Mouse (Mus musculus) embryonic facial prominence, embryonic 15.5 days (tissue): ENCODE measurements around the gene Serpinb1c. TPM values are rescaled to one million over a fixed set of nuclear protein-coding genes. Genes with fewer than 3 reads are reported as not detected.
"Not testable (repeated sequence)": the region's sequence is repeated elsewhere in the genome, so short reads cannot be mapped to it uniquely, and the experiment has no call there.

Experiments used
- ATAC-seq: fragments of 200-750 bp; cut with Nextera tagmentation; 2 replicates; pipeline ENCODE4 v1.8.0; 2017; ENCODE audit warnings: low read depth, moderate TSS enrichment; ENCODE audit not compliant: insufficient number of reproducible peaks, low FRiP score, low TSS enrichment
- H3K27ac ChIP-seq: fragments of 300-500 bp; sonication (generic); replicated peaks from 2 replicates; pipeline ENCODE4 v1.5.1; 2015; ENCODE audit warnings: mild to moderate bottlenecking, inconsistent platforms
- H3K27me3 ChIP-seq: fragments of 300-500 bp; sonication (generic); 2 replicates; pipeline ENCODE4 v1.6.1; 2015; ENCODE audit warnings: inconsistent platforms
- H3K36me3 ChIP-seq: fragments of 300-500 bp; sonication (generic); 2 replicates; pipeline ENCODE4 v1.6.1; 2015; ENCODE audit warnings: mild to moderate bottlenecking, inconsistent platforms
- H3K4me1 ChIP-seq: fragments of 300-500 bp; sonication (generic); 2 replicates; pipeline ENCODE4 v1.6.1; 2015; ENCODE audit warnings: inconsistent platforms
- H3K4me2 ChIP-seq: fragments of 300-500 bp; sonication (generic); replicated peaks from 2 replicates; pipeline ENCODE4 v1.6.1; 2015; ENCODE audit warnings: mild to moderate bottlenecking, inconsistent platforms
- H3K4me3 ChIP-seq: fragments of 300-500 bp; sonication (generic); replicated peaks from 2 replicates; pipeline ENCODE4 v1.5.1; 2015; ENCODE audit warnings: mild to moderate bottlenecking, inconsistent platforms
- H3K9ac ChIP-seq: fragments of 300-500 bp; sonication (generic); 2 replicates; pipeline ENCODE4 v1.6.1; 2015; ENCODE audit warnings: inconsistent platforms
- H3K9me3 ChIP-seq: fragments of 300-500 bp; sonication (generic); replicated peaks from 2 replicates; pipeline ENCODE4 v1.6.1; 2016; ENCODE audit warnings: inconsistent platforms
- WGBS: fragments of 180-500 bp; shearing (Covaris S2); methylation state at CpG from one replicate; pipeline ENCODE4 v1.1.7; 2015; 5-methylcytosine and 5-hydroxymethylcytosine counted together
- polyA plus RNA-seq: library from polyadenylated mRNA; unstranded; fragments of >200 nt; fragmentation: Nextera tagmentation; extraction: Ambion mirVana; gene quantifications from 2 replicates; pipeline ENCODE4 v1.2.1, GENCODE M21; 2015

Gene Serpinb1c
- polyA plus RNA-seq, 1 experiment from 2014 or later = not detected

DNA sequence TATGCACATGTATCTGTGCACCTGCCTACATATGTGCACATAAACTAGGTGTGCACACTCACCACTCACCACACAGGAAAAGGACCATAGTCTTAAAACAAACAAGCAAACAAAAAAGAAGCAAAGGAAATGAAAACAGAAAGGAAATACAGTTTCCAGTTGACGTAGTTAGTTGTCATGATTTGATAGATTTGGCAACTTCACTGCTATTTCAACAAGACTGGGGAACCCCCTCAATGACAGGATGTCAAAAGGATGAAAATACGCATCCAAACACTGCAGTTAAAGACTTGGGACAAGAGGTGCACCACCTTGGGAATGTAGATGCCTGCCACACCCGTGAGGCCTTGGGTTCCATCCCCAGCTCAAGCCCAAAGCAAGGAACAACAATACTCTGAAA, 33.5 kb downstream of the Serpinb1c start:
- not testable (repeated sequence) for ATAC-seq
- WGBS = 62% methylated on average over 3 of the region's 3 CpGs

DNA sequence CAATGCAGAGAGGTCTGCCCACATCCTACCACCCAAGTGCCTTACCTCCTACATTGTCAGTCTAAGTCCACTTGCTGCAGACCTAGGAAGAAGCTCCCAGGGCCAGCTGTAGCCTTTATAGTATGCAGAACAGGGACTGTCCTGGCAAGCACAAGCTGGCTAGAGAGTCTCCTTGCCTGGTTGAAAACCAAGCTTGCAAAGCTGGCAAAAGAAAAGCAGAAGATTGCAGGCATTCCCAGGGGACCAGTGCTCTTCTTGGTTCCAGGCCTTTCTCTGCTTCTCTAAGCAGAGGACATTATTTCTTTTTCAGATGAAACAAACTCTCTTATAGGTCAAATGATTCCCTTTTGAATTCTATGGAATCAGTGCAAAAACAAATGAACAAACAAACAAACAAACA, 34.6 kb downstream of the Serpinb1c start:
- Histone ChIP-seq H3K9me3 (no peaks in the 10 kb centered on the region), H3K36me3 (no peaks in the 10 kb centered on the region), H3K4me1 (no peaks in the 10 kb centered on the region), H3K9ac (no peak overlapping the region), H3K4me2 (no peak overlapping the region), H3K27ac (no peak overlapping the region), H3K27me3 (no peaks in the 10 kb centered on the region), H3K4me3 (no peak overlapping the region)
- ATAC-seq = no peak

More for the DNA sequence above, 33.5 kb downstream of the Serpinb1c start:
- H3K4me2 ChIP-seq, H3K9me3 ChIP-seq, H3K4me1 ChIP-seq, H3K27ac ChIP-seq, H3K36me3 ChIP-seq, H3K4me3 ChIP-seq, H3K27me3 ChIP-seq, H3K9ac ChIP-seq: not testable (repeated sequence)

DNA sequence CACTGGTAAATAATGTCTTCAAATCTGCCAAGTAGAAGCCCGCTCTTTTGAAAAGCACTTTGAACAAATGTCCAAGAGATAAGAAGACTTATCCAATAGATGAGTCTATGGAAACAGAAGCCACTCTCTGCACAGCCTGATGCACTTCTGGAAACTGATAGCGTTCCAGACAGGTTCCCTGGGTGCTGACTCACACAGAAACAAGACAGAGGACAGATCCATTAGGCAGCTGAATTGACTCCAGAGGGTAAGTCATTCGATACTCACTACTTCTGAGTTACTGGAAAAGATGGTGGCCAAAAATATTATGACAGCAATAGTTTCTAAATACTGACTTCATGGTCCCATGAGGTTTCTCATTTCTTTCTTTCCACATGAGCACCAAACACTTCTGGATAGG, 37.2 kb downstream of the Serpinb1c start:
- Histone ChIP-seq H3K4me2 (no peak overlapping the region), H3K9ac (no peak overlapping the region), H3K36me3 (no peaks in the 10 kb centered on the region), H3K9me3 (no peaks in the 10 kb centered on the region), H3K4me3 (no peak overlapping the region), H3K27me3 (no peaks in the 10 kb centered on the region), H3K27ac (no peak overlapping the region), H3K4me1 (no peaks in the 10 kb centered on the region)
- no peak for ATAC-seq
- WGBS = 74% methylated on average over 3 of the region's 3 CpGs

DNA sequence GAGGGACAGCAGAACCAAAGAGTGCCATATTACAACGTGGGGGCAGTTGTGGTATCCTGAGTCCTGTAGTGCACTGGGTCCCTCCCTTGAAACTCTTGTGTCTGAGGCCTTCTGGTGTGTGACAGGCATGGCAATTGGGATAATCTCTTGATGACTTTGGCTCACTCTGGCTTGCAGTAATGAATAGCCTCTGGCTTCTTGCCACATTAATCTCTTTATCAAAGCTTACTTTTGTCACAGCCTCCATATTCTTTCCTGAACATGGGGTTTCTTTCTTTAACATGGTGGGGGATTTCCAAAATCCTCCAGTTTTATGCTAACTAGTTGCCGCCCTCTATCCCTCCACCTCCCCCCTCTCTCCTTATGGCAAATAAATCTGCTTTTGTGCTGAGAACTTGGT, 44.9 kb downstream of the Serpinb1c start:
- Histone ChIP-seq H3K36me3 (no peaks in the 10 kb centered on the region), H3K9ac (no peak overlapping the region), H3K4me1 (peaks cover 15% of the 10 kb centered on the region), H3K9me3 (no peaks in the 10 kb centered on the region), H3K4me3 (no peak overlapping the region), H3K4me2 (no peak overlapping the region), H3K27ac (no peak overlapping the region), H3K27me3 (no peaks in the 10 kb centered on the region)
- WGBS = 57% methylated on average over 2 of the region's 2 CpGs
- no peak for ATAC-seq

DNA sequence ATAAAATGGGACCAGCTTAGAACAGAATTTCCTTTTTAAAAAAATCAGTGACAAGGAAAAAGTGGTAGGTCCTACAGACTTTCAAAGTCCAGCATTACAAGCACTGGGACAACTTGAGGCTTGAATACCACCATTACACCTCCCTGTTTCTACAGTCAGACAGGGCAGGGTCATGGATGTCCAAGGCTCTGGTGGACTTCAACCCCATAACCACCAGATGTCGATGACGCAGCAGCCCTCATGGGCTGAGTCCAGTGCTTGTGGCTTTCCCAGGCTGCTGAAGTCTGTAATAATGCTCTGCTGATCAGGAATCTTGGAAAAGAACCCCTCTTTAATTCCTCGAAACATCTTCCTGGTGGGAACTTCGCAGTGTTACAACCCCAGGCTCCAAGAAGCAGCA, 45.5 kb downstream of the Serpinb1c start:
- no peak overlapping the region for H3K4me2 ChIP-seq
- WGBS = 90% methylated on average over 4 of the region's 4 CpGs

DNA sequence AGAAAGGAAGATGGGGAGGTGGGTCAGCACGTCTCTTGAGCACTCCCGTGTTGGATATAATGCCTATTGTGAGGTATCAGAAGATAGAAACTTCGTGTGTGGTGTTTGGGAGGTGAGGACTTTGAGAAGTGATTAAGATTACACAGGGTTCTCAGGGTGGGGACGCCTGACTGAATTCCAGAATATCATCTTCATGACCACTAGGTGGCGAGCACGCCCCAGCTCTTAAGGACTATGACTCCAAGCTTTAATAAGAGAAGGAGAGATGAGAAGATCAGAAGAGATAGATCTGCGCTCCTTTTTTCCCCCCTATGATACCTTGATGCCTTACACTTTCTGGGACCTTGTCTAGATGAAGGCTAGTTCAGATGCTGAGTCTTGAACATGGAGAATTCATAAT, 46.0 kb downstream of the Serpinb1c start:
- no peak for ATAC-seq
- H3K27me3 ChIP-seq = no peaks in the 10 kb centered on the region
- peaks cover 15% of the 10 kb centered on the region for H3K4me1 ChIP-seq
- no peak overlapping the region for H3K4me3 ChIP-seq
- no peak overlapping the region for H3K9ac ChIP-seq
- no peak overlapping the region for H3K4me2 ChIP-seq
- no peaks in the 10 kb centered on the region for H3K36me3 ChIP-seq
- WGBS = 9% methylated on average over 7 of the region's 7 CpGs
- H3K9me3 ChIP-seq = no peaks in the 10 kb centered on the region
- H3K27ac ChIP-seq = no peak overlapping the region

More for the DNA sequence above, 45.5 kb downstream of the Serpinb1c start:
- Histone ChIP-seq H3K27ac (no peak overlapping the region), H3K36me3 (no peaks in the 10 kb centered on the region), H3K9ac (no peak overlapping the region), H3K4me1 (peaks cover 15% of the 10 kb centered on the region), H3K4me3 (no peak overlapping the region), H3K9me3 (no peaks in the 10 kb centered on the region), H3K27me3 (no peaks in the 10 kb centered on the region)
- no peak for ATAC-seq

DNA sequence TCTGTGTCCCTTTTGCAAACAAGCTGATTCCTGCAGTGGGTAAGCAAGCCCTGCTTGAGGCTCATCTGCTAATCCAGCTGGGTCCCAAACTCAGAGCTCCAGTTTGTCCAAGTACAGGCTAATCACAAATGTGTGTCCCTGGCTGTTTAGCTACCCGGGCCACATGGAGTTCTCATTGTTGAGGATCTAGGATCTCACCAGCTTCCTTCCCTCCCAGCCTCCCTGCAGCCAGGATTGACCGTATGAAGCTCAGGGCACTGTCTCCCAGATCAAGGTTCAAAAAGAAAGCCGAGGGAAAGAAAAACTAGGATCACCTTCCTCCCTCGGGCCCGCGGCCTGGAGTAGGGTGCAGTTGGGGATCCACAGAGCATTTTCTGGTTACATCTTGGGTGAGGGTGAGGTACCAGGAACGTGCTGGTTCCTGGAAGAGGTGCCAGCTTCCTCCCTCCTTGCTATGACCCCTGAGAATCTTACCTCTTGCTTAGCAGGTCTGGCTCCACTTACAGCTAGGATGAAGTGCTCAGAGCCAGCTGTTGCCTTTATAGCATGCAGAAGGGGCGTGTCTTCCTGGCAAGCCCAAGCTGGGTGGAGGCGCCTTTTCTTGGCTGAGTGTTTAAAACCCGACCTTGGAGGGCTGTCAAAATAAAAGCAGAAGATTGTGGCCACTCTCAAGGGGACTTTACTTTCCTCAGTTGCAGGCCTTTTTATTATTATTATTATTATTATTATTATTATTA, 47.2 kb downstream of the Serpinb1c start, which contains the start of gene Serpinb1a:
TSS of gene Serpinb1a (minus strand) at position 518 of the 737 bp plus-strand sequence.
- H3K4me1 ChIP-seq = peaks cover 15% of the 10 kb centered on the region
- peak; percentile 66; the same call in 1 of the 2 replicates for ATAC-seq
- WGBS = 43% methylated on average over 10 of the region's 10 CpGs
- H3K27ac ChIP-seq = 0 out of 2 replicates have a peak within 1 kb of the TSS, but pooled peaks have one; percentile 17
- H3K4me3 ChIP-seq = no peak within 1 kb of the TSS
- H3K27me3 ChIP-seq = no peaks in the 10 kb centered on the region
- no peak within 1 kb of the TSS for H3K9ac ChIP-seq
- no peaks in the 10 kb centered on the region for H3K9me3 ChIP-seq
- 0 out of 2 replicates have a peak within 1 kb of the TSS, but pooled peaks have one; percentile 21 for H3K4me2 ChIP-seq
- H3K36me3 ChIP-seq = no peaks in the 10 kb centered on the region

DNA sequence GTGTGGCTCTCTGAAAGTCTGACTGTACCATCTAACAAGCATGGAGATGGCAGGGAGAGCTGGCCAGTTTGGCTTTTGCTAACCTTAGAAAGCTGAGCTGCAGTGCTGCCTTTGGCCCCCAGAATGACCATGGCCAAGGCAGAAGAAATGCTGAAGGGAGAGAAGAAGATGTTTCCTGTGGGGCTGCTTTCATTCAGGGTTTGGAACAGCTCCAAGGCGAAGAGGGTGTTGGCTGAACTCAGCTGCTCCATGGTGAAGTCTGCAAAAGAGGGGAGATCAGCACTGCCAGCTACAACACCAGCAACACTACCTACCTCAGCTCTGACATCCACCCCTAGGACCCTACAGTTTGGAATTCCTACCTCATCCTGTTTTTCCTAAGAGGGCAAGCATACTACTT, 47.9 kb downstream of the Serpinb1c start:
- Histone ChIP-seq H3K4me3 (no peak overlapping the region), H3K4me1 (peaks cover 15% of the 10 kb centered on the region), H3K4me2 (no peak overlapping the region), H3K9ac (no peak overlapping the region), H3K36me3 (no peaks in the 10 kb centered on the region), H3K27me3 (no peaks in the 10 kb centered on the region), H3K27ac (no peak overlapping the region), H3K9me3 (no peaks in the 10 kb centered on the region)
- no peak for ATAC-seq
- 57% methylated on average over 1 of the region's 1 CpGs for WGBS

DNA sequence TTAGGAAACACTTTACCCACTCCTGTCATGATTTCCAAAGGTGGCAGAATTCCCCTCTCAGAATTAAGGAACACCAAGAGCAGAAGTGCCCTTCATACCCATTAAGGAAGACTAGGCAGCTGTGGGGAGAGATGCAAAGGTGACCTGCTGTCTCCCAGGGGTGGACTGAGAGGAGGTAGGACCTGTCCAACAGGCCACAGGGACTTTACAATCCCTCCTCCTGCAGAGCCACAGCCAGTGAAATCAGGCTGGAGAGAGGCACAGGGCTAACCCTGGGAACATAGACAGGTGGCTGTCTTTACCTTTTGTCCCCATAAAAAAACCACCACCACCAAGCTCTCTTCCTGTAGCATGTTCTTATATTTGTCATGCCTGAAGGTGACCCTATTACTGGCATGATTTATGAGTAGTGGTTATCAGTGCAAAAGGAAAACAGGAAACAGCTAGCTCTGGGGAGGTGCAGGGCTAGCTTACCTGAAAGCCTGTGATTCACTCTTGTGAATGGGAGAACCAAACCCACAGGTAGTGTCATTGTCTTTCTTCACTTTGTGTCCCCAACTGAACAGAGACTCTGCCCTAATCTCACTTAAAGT, 48.4 kb downstream of the Serpinb1c start:
- Histone ChIP-seq H3K27me3 (no peaks in the 10 kb centered on the region), H3K4me2 (no peak overlapping the region), H3K4me1 (peaks cover 15% of the 10 kb centered on the region), H3K27ac (no peak overlapping the region), H3K36me3 (no peaks in the 10 kb centered on the region), H3K9ac (no peak overlapping the region), H3K9me3 (no peaks in the 10 kb centered on the region), H3K4me3 (no peak overlapping the region)
- ATAC-seq = no peak

DNA sequence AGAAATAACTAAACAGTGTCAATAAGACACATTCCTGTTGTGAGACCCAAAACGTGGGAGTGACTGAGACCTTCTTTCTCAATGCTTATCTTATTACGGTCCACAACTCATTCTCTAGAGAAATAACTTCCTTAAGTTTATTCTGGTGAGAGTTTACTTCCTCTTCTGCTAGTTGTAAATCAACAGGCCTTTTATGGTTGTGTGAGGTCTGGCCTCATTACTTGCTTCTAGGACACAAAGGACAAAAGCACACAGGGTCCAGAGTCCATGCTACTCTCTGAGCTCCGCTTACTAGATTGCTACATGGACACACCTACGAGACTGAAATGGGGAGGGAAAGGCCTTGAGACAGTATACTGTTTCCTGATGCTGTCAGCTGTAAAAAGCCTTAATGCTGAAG, 48.9 kb downstream of the Serpinb1c start:
- Histone ChIP-seq H3K27me3 (no peaks in the 10 kb centered on the region), H3K36me3 (no peaks in the 10 kb centered on the region), H3K27ac (no peak overlapping the region), H3K9ac (no peak overlapping the region), H3K4me1 (peaks cover 15% of the 10 kb centered on the region), H3K9me3 (no peaks in the 10 kb centered on the region), H3K4me2 (no peak overlapping the region), H3K4me3 (no peak overlapping the region)
- no peak for ATAC-seq
- 65% methylated on average over 4 of the region's 4 CpGs for WGBS

DNA sequence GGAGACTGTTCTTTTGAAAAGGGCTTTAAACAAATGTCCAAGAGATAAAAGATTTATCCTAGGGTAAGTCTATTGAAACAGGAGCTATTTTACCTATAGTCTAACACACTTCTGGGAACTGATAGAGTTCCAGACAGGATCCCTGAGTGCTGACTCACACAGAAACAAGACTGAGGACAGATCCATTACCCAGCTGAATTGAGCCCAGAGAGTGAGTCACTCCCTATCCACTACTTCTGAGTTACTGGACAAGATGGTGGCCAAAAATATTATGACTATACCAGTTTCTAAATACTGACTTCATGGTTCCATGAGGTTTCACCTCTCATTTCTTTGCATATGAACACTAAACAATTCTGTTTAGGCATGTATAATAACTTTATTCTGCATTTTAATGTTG, 51.8 kb downstream of the Serpinb1c start:
- H3K4me3 ChIP-seq = no peak overlapping the region
- H3K9me3 ChIP-seq = no peaks in the 10 kb centered on the region
- H3K27me3 ChIP-seq = no peaks in the 10 kb centered on the region
- H3K36me3 ChIP-seq = no peaks in the 10 kb centered on the region
- H3K4me1 ChIP-seq = peaks cover 10% of the 10 kb centered on the region
- no peak for ATAC-seq
- H3K4me2 ChIP-seq = no peak overlapping the region
- no peak overlapping the region for H3K9ac ChIP-seq
- H3K27ac ChIP-seq = no peak overlapping the region

DNA sequence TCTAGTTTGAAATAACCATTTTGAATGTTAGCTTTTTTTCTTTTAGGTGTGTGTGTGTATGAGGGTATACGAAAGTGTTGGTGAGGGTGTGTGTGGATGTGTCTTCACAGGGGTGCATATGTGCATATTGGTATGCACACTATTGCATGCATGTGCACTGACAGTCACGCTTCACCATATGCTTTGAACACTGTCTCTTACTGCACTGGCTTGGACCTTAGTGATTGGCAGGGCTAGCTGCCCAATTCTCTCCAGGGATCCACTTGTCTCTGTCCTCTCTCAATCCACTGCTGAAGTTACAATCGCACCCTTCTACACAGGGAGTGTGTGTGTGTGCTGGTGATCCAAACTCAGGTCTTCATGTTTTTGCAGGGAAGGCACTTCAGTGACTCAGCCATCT, 56.7 kb downstream of the Serpinb1c start:
- no peak overlapping the region for H3K27ac ChIP-seq
- H3K9me3 ChIP-seq = no peaks in the 10 kb centered on the region
- no peak overlapping the region for H3K9ac ChIP-seq
- 86% methylated on average over 3 of the region's 3 CpGs for WGBS
- H3K4me2 ChIP-seq = no peak overlapping the region
- H3K27me3 ChIP-seq = no peaks in the 10 kb centered on the region
- no peaks in the 10 kb centered on the region for H3K36me3 ChIP-seq
- H3K4me1 ChIP-seq = no peaks in the 10 kb centered on the region
- no peak overlapping the region for H3K4me3 ChIP-seq
- ATAC-seq = no peak
